Mouse (Mus musculus) naive thymus-derived CD4-positive, alpha-beta T cell, adult 2 months (primary cell): ENCODE measurements around the gene Med1.

ENCODE experiments used
- DNase-seq: peaks from one replicate; pipeline ENCODE4 v3.0.0-alpha.2; 2011; ENCODE audit warnings: low read depth

Gene Med1

GRCm38 (mm10) chr11:98149304-98149750 lies 43.8 kb downstream of the Med1 start:
- peak; percentile 93 for DNase-seq

GRCm38 (mm10) chr11:98148551-98149301 lies 44.4 kb downstream of the Med1 start:
- DNase-seq: peak; percentile 21

- DNase-seq: no peak
These were observed 47.2 kb downstream of the Med1 start for GRCm38 (mm10) chr11:98145856-98146255.

- DNase-seq: peak; percentile 41
These were observed 50.5 kb downstream of the Med1 start for GRCm38 (mm10) chr11:98142545-98142944.

GRCm38 (mm10) chr11:98138894-98139293 lies 54.2 kb downstream of the Med1 start:
- no peak for DNase-seq

- DNase-seq: no peak
These were observed 55.3 kb downstream of the Med1 start for GRCm38 (mm10) chr11:98137836-98138235.

- DNase-seq: no peak
These were observed 58.1 kb downstream of the Med1 start for GRCm38 (mm10) chr11:98134951-98135350.

GRCm38 (mm10) chr11:98123424-98123823 lies 69.7 kb downstream of the Med1 start:
- DNase-seq: no peak

- no peak for DNase-seq
These were observed 78.7 kb downstream of the Med1 start for GRCm38 (mm10) chr11:98114363-98114762.

GRCm38 (mm10) chr11:98113504-98113903 lies 79.6 kb downstream of the Med1 start:
- DNase-seq: no peak

GRCm38 (mm10) chr11:98109706-98110105 lies 83.4 kb downstream of the Med1 start:
- DNase-seq: no peak
